Mouse (Mus musculus) bone marrow macrophage, adult 2 months (primary cell): ENCODE measurements around the gene Mycn. TPM values are rescaled to one million over a fixed set of nuclear protein-coding genes. Genes with fewer than 3 reads are reported as not detected.

Experiments used
- H3K27ac ChIP-seq: 2 replicates; pipeline ENCODE4 v1.5.1; 2012; ENCODE audit warnings: low read depth, low read length; ENCODE audit not compliant: insufficient read depth
- H3K4me1 ChIP-seq: 2 replicates; pipeline ENCODE4 v1.6.1; 2012; ENCODE audit warnings: low read length; ENCODE audit not compliant: control insufficient read depth, insufficient read depth
- H3K4me3 ChIP-seq: 2 replicates; pipeline ENCODE4 v1.5.1; 2012; ENCODE audit warnings: mild to moderate bottlenecking, low read length, moderate library complexity; ENCODE audit not compliant: insufficient read depth
- CTCF ChIP-seq: IDR thresholded peaks from 2 replicates; pipeline ENCODE4 v1.5.1; 2012; ENCODE audit warnings: low read depth, mild to moderate bottlenecking, low read length, moderate library complexity
- POLR2A ChIP-seq: IDR thresholded peaks from 2 replicates; pipeline ENCODE4 v1.6.1; 2012; ENCODE audit warnings: mild to moderate bottlenecking, low read depth, low read length, borderline replicate concordance
- polyA plus RNA-seq: library from polyadenylated mRNA; stranded (reverse); fragments of >200 nt; gene quantifications from 2 replicates; pipeline ENCODE4 v1.2.4, GENCODE M21; 2012; ENCODE audit not compliant: missing spikeins, insufficient read depth, insufficient read length

Gene Mycn
- polyA plus RNA-seq, 1 experiment = not detected

DNA sequence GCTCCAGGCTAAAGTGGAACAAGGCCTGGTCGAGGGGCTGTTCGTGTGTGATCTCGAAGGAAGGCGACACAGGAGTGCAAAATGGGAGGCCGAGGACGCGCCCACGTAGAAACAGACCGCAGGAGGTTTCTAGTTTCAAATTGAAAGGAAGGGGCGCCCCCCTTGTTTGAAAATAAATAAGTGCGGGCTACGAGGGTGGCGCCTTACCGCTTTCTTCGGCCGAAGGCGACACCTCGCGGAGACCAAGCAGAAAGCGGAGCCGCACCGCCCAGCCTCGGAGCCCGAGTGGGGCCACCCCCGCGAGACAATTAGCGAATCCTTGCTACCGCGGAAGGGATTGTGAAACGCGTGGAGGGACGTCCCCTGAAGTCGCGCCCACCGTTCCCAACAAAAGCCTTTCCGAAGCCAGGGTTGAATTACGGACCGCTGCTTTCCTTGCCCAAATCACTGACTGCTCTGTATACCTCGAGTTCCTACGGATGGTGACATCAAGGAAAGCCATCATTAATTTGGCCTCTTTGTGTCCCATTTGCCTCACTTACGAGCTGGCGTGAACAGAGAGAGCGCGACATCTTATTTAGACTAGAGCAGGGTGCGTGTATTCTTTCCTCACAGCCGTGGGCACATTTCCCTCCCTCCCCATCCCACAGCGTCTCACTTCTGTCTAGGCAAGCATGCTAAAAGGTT is 793 bp upstream of the Mycn start:
- Histone ChIP-seq H3K27ac (no peak overlapping the region), H3K4me1 (no peaks in the 10 kb centered on the region), H3K4me3 (peak overlapping the region; percentile 54)
- TF ChIP-seq CTCF = peak; percentile 38; the same call in 1 of the 2 replicates
- no peak for TF ChIP-seq POLR2A

DNA sequence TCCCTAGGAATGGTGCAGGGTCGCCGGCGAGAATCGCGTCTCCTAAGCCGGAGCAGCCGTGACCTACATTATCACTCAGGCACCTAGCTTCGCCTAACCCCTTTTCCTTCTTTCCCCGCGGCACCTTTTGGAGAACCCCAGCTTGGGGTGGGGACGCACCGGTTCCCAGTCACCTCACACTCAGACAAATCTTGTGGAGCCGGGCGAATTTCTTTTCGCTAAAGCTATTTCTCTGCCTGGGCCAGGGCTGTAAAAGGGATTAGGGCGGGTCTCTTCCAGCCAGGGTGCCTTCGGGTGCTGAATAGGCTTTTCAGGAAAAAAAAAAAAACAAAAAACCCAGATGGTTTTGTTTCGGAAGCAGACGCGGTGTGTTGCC is 597 bp downstream of the Mycn start:
- Histone ChIP-seq H3K4me3 (peak overlapping the region; percentile 24; the same call in 1 of the 2 replicates), H3K27ac (no peak overlapping the region)

GRCm38 (mm10) chr12:12940466-12941128 is 1.1 kb downstream of the Mycn start:
- no peak overlapping the region; the same call in 1 of the 2 replicates for H3K4me3 ChIP-seq
- no peak overlapping the region for H3K27ac ChIP-seq
- H3K4me1 ChIP-seq = no peaks in the 10 kb centered on the region; the same call in 1 of the 2 replicates
- TF ChIP-seq CTCF (no peak), POLR2A (no peak)

More for the DNA sequence above, 597 bp downstream of the Mycn start:
- TF ChIP-seq CTCF = no peak
- TF ChIP-seq POLR2A = no peak
- H3K4me1 ChIP-seq = no peaks in the 10 kb centered on the region; the same call in 1 of the 2 replicates

DNA sequence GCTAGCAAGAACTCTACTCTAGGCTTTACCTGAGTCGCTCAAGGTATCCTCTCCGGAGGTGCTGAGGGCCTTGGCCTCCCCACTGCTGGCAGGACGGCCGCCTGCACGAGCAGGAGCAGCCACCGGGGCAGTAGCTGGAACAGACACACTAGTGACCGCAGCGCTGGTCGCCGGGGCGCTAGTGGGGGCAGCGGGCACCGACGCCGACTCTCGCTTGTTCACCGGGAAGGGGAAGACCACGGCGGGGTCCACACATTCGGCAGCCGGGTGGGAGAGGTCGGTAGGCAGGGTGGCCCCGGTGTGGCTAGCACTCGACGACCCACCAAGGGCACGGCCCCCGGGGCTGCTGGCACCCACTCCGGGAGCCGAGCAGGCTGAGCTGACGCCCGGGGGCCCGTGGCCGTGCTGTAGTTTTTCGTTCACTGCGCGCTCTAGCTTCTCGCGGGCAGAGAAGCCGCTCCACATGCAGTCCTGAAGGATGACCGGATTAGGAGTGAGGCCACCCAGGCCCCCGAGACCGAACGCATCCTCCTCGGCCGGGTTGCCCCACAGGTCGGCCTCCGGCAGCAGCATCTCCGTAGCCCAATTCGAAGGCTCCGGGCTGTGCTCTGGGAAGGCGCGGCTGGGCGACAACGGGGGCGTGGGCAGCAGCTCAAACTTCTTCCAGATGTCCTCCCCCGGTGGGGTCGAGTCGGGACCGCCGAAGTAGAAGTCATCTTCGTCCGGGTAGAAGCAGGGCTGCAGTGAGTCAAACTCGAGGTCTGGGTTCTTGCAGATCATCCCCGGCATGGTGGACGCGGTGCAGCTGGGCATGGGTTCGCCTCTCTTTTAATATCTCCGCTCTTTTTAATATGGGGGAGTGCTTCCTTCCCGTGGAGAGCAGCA is 1.9 kb downstream of the Mycn start:
- Histone ChIP-seq H3K4me1 (no peaks in the 10 kb centered on the region; the same call in 1 of the 2 replicates), H3K27ac (no peak overlapping the region), H3K4me3 (no peak overlapping the region)
- no peak for TF ChIP-seq POLR2A
- TF ChIP-seq CTCF = no peak

DNA sequence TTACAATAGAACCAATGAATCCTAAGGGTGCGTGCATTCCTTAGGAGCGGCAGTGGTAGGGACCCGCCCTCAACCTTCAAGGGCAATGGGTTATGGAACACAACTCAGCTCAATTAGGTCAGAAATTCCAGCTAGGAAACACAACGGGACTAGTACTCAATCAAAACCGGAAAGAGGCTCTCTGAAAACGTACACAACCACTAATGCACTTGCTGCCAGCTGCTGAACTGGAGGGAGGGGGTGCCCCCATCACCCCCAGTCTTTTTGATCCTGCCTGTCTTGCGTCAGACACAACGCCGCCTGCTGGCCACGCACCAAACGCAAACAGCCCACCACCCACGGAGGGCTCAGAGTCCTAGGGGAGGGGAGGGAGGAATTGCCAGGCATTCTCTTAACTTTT is 2.9 kb downstream of the Mycn start:
- Histone ChIP-seq H3K27ac (no peak overlapping the region), H3K4me1 (no peaks in the 10 kb centered on the region; the same call in 1 of the 2 replicates), H3K4me3 (no peak overlapping the region)
- TF ChIP-seq POLR2A = no peak
- TF ChIP-seq CTCF = 0 out of 2 replicates have a peak, but pooled peaks have one; percentile 16

DNA sequence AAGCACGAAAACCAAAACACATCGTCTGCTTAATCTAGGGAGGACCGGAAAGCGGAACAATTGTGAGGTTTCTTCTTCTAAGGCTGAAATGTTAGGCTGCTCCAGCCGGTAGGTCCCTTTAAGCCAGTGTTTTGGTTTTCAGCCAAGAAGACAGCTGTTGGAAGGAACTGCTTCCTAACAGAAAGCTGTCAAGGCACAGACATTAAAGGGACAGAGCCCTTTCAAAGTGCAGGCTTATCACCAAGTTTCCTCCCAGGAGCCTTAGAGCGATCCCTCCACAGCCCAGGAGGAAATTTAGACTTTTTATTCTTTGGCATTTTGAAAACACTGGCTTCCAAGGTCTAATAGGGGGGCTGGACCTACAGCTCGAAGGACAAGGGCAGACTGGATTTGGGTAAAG is 3.4 kb downstream of the Mycn start:
- H3K27ac ChIP-seq = no peak overlapping the region
- no peak overlapping the region for H3K4me3 ChIP-seq
- no peak for TF ChIP-seq CTCF
- TF ChIP-seq POLR2A = no peak
- no peaks in the 10 kb centered on the region; the same call in 1 of the 2 replicates for H3K4me1 ChIP-seq

- no peak overlapping the region for H3K27ac ChIP-seq
- no peaks in the 10 kb centered on the region; the same call in 1 of the 2 replicates for H3K4me1 ChIP-seq
- H3K4me3 ChIP-seq = no peak overlapping the region
- TF ChIP-seq POLR2A (no peak), CTCF (no peak)
These were observed 4.0 kb downstream of the Mycn start for GRCm38 (mm10) chr12:12937746-12938145.

GRCm38 (mm10) chr12:12937088-12937487 is 4.6 kb downstream of the Mycn start:
- H3K27ac ChIP-seq = no peak overlapping the region
- H3K4me3 ChIP-seq = no peak overlapping the region
- TF ChIP-seq POLR2A = no peak
- TF ChIP-seq CTCF = no peak
- no peaks in the 10 kb centered on the region; the same call in 1 of the 2 replicates for H3K4me1 ChIP-seq

DNA sequence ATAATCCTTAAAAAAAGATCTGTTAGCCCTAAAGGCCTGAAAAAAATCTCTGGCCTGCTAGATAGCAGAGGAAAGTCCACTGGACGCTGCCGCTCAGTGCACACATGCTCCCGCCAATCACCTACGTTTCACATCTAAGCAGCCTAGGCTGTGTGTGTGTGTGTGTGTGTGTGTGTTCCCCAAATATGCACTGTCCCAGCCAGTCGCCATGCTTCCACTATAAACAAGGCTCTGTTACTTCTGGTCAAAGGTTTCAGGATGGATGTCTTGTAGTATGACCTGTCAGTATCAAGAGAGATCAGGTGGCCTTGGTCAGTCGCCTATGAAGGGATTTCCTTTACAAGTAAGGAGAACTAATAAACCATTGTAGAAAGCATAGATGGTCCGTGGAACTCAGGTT is 9.5 kb downstream of the Mycn start:
- Histone ChIP-seq H3K27ac (no peak overlapping the region), H3K4me3 (no peak overlapping the region), H3K4me1 (no peaks in the 10 kb centered on the region)
- TF ChIP-seq POLR2A (no peak), CTCF (no peak)
